Mouse (Mus musculus): Measurements from ENCODE around the gene Fdx1l. TPM values are rescaled to one million over a fixed set of nuclear protein-coding genes. Genes with fewer than 3 reads are reported as not detected.

The Fdx1l gene
- total and polyA plus RNA-seq, 3 experiments = 247 to 361 (median 305) TPM

GRCm38 (mm10) chr9:21113751-21114150 lies 40.3 kb upstream of the Fdx1l start:
- no peaks in the 10 kb centered on the region for H3K79me2 ChIP-seq (ENCODE audit: control insufficient read depth, insufficient read depth, low read length, poor library complexity)
- no peak overlapping the region for H3K9ac ChIP-seq (ENCODE audit: control insufficient read depth, low read depth, low read length, poor library complexity, severe bottlenecking)
- H3K4me3 ChIP-seq (ENCODE audit: control insufficient read depth in 1 of 2, insufficient read depth in 1 of 2, low read depth in 2 of 2, low read length in 2 of 2) = no peak overlapping the region
- no peaks in the 10 kb centered on the region for H3K36me3 ChIP-seq (ENCODE audit: control insufficient read depth in 1 of 2, insufficient read depth in 2 of 2, low read length in 2 of 2)
- H3K4me1 ChIP-seq (ENCODE audit: control insufficient read depth in 1 of 2, insufficient read depth in 2 of 2, low read length in 2 of 2) = no peaks in the 10 kb centered on the region
- no peaks in the 10 kb centered on the region for H3K9me3 ChIP-seq (replicated peaks; ENCODE audit: insufficient read depth, low read length)
- DNase-seq (ENCODE audit: low read depth, low spot score) = no peak
- no peak for TF ChIP-seq UBTF (IDR thresholded peaks at IDR 0.05; ENCODE audit: borderline replicate concordance, insufficient read depth, low read depth, low read length)
- TF ChIP-seq TCF12 (IDR thresholded peaks at IDR 0.05; ENCODE audit: low read depth, low read length) = no peak
- no peak for TF ChIP-seq HCFC1 (IDR thresholded peaks at IDR 0.05; ENCODE audit: low read depth, low read length)
- no peak for TF ChIP-seq GATA1 (IDR thresholded peaks at IDR 0.05; ENCODE audit: low read depth, low read length)
- no peak for TF ChIP-seq MAFK (IDR thresholded peaks at IDR 0.05; ENCODE audit: borderline replicate concordance, low read depth, low read length)
- no peak for TF ChIP-seq TAL1 (IDR thresholded peaks at IDR 0.05; ENCODE audit: low read length)
- TF ChIP-seq EP300 (IDR thresholded peaks at IDR 0.05; ENCODE audit: low read depth in 1 of 2, low read length in 2 of 2) = no peak
- TF ChIP-seq NELFE (IDR thresholded peaks at IDR 0.05; ENCODE audit: low read depth, low read length) = no peak
- no peak overlapping the region for H3K27ac ChIP-seq (ENCODE audit: control insufficient read depth, low read depth, low read length)
- no peaks in the 10 kb centered on the region for H3K27me3 ChIP-seq (ENCODE audit: control insufficient read depth in 1 of 2, insufficient read depth in 2 of 2, low read length in 2 of 2)

DNA sequence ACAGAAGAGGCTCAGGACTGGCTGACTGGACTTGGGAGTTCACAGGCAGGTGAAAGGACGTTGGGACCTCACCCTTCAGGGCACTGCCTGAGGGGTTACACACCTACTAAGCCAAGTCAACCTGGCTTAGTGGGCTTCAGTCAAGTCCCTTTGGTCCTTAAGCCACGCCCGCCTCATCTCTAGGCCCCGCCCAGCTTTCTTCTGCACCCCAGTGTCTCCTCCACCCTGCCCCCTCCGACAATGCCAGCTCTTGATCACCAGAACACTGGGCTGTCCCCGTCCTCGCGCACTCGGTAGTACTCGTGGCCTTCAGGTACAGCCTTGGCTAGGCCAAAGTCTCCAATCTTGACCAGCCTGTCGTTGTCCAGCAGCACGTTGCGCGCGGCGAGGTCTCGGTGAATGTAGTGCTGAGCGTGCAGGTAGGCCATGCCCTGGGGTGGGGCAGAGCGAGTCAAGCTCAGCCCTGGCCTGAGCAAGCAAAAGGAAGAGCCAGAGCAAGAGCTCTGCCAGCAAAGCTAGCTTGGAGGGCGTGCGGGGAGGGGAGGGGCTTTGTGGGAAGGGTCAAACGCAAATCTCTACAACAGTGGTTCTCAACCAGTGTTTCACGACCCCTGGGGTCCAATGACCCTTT lies 34.3 kb upstream of the Fdx1l start:
- no peak for DNase-seq (ENCODE audit: low read depth, low spot score)
- peaks cover 0 to 11% of the 10 kb centered on the region in 2 experiments; a peak in 3 of 4 replicates for H3K36me3 ChIP-seq (ENCODE audit: control insufficient read depth in 1 of 2, insufficient read depth in 2 of 2, low read length in 2 of 2)
- no peaks in the 10 kb centered on the region for H3K79me2 ChIP-seq (ENCODE audit: control insufficient read depth, insufficient read depth, low read length, poor library complexity)
- peaks cover 10 to 15% of the 10 kb centered on the region in 2 experiments for H3K4me1 ChIP-seq (ENCODE audit: control insufficient read depth in 1 of 2, insufficient read depth in 2 of 2, low read length in 2 of 2)
- no peak overlapping the region for H3K27ac ChIP-seq (ENCODE audit: control insufficient read depth, low read depth, low read length)
- H3K9ac ChIP-seq (ENCODE audit: control insufficient read depth, low read depth, low read length, poor library complexity, severe bottlenecking) = no peak overlapping the region
- no peak for TF ChIP-seq E2F4 (IDR thresholded peaks at IDR 0.05; ENCODE audit: borderline replicate concordance, low read depth, low read length)
- TF ChIP-seq MEF2A (IDR thresholded peaks at IDR 0.05; ENCODE audit: extremely low read depth, insufficient replicate concordance, low read depth, low read length, poor library complexity, severe bottlenecking) = no peak
- TF ChIP-seq CHD1 (IDR thresholded peaks at IDR 0.05; ENCODE audit: low read depth, low read length) = no peak
- no peaks in the 10 kb centered on the region for H3K9me3 ChIP-seq (replicated peaks; ENCODE audit: insufficient read depth, low read length)
- no peaks in the 10 kb centered on the region for H3K27me3 ChIP-seq (ENCODE audit: control insufficient read depth in 1 of 2, insufficient read depth in 2 of 2, low read length in 2 of 2)
- H3K4me3 ChIP-seq (ENCODE audit: control insufficient read depth in 1 of 2, insufficient read depth in 1 of 2, low read depth in 2 of 2, low read length in 2 of 2) = no peak overlapping the region

- peaks cover 10 to 15% of the 10 kb centered on the region in 2 experiments for H3K4me1 ChIP-seq (ENCODE audit: control insufficient read depth in 1 of 2, insufficient read depth in 2 of 2, low read length in 2 of 2)
- H3K36me3 ChIP-seq (ENCODE audit: control insufficient read depth in 1 of 2, insufficient read depth in 2 of 2, low read length in 2 of 2) = peaks cover 0 to 11% of the 10 kb centered on the region in 2 experiments; a peak in 3 of 4 replicates
- H3K9ac ChIP-seq (ENCODE audit: control insufficient read depth, low read depth, low read length, poor library complexity, severe bottlenecking) = no peak overlapping the region
- H3K4me3 ChIP-seq (ENCODE audit: control insufficient read depth in 1 of 2, insufficient read depth in 1 of 2, low read depth in 2 of 2, low read length in 2 of 2) = no peak overlapping the region
- H3K27me3 ChIP-seq (ENCODE audit: control insufficient read depth in 1 of 2, insufficient read depth in 2 of 2, low read length in 2 of 2) = no peaks in the 10 kb centered on the region
- H3K27ac ChIP-seq (ENCODE audit: control insufficient read depth, low read depth, low read length) = no peak overlapping the region
- TF ChIP-seq USF1 (IDR thresholded peaks at IDR 0.05; ENCODE audit: low read depth, low read length) = no peak; the same call in 1 of the 2 replicates
- TF ChIP-seq SMC3 (IDR thresholded peaks at IDR 0.05; ENCODE audit: low read depth, low read length) = peak; percentile 11; the same call in 1 of the 2 replicates
- TF ChIP-seq EP300 (IDR thresholded peaks at IDR 0.05; ENCODE audit: low read depth in 1 of 2, low read length in 2 of 2) = peak; percentile 34 to 47; a peak in 2 of 4 replicates
- TF ChIP-seq TBP (IDR thresholded peaks at IDR 0.05; ENCODE audit: low read depth, low read length) = 0 out of 2 replicates have a peak, but pooled peaks have one; percentile 21
- TF ChIP-seq GATA1 (IDR thresholded peaks at IDR 0.05; ENCODE audit: low read depth, low read length) = peak; percentile 52; the same call in 1 of the 2 replicates
- no peak for TF ChIP-seq ZC3H11A (IDR thresholded peaks at IDR 0.05; ENCODE audit: low read depth, low read length)
- no peak for TF ChIP-seq NELFE (IDR thresholded peaks at IDR 0.05; ENCODE audit: low read depth, low read length)
- TF ChIP-seq MAFK (IDR thresholded peaks at IDR 0.05; ENCODE audit: borderline replicate concordance, low read depth, low read length) = no peak
- TF ChIP-seq CHD1 (IDR thresholded peaks at IDR 0.05; ENCODE audit: low read depth, low read length) = no peak
- 0 out of 2 replicates have a peak, but pooled peaks have one; percentile 15 for TF ChIP-seq MYC (IDR thresholded peaks at IDR 0.05; ENCODE audit: low read depth, low read length)
- peak; percentile 61 for TF ChIP-seq POLR2AphosphoS2 (IDR thresholded peaks at IDR 0.05; ENCODE audit: low read length)
- 0 out of 2 replicates have a peak, but pooled peaks have one; percentile 17 for TF ChIP-seq NRF1 (IDR thresholded peaks at IDR 0.05; ENCODE audit: insufficient read depth, low read depth, low read length, poor library complexity, severe bottlenecking)
- peak in 1 of 2 experiments; percentile 12; a peak in 1 of 4 replicates for TF ChIP-seq POLR2A (IDR thresholded peaks at IDR 0.05; ENCODE audit: control insufficient read depth in 1 of 2, insufficient read depth in 1 of 2, low read depth in 1 of 2, low read length in 2 of 2, poor library complexity in 1 of 2)
- TF ChIP-seq ZMIZ1 (IDR thresholded peaks at IDR 0.05; ENCODE audit: low read depth, low read length) = 0 out of 2 replicates have a peak, but pooled peaks have one; percentile 10
- TF ChIP-seq TAL1 (IDR thresholded peaks at IDR 0.05; ENCODE audit: low read length) = peak; percentile 38
- DNase-seq (ENCODE audit: low read depth, low spot score) = peak; percentile 80
- no peaks in the 10 kb centered on the region for H3K79me2 ChIP-seq (ENCODE audit: control insufficient read depth, insufficient read depth, low read length, poor library complexity)
- H3K9me3 ChIP-seq (replicated peaks; ENCODE audit: insufficient read depth, low read length) = no peaks in the 10 kb centered on the region
These were observed 32.5 kb upstream of the Fdx1l start for GRCm38 (mm10) chr9:21105760-21106564.

All from MEL (cell line).